Comparison of ENCODE assay signal across 23 mouse cellular contexts in the genomic region with DNA sequence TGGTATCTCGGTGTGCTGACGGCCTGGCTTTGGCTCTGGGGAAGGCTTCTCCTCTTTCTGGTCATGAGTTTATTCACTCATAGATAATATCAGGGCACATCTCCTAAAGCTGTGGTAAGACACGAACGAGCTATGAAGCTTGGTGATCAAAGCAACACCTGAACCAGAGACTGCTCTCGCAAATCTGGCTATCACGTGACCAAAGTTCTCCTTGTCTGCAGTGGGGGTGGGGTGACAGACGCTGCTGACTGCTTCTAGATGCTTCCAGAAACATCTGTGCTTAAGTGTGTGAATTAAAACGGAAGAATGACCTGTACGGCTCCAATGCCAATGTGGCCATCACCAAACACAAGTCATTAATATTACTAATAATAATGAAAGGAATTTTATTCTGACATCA. TPM values are rescaled to one million over a fixed set of nuclear protein-coding genes. Genes with fewer than 3 reads are reported as not detected.
DNase-seq lines count a peak whose midpoint lies in the region; ATAC-seq and TF ChIP-seq lines count a peak whose summit lies in the region.
"Had no signal": no experiment of that assay in that cellular context is flagged by ENCODE, and none has a peak within 500 bp of the region (broad histone marks: within the 10 kb centered on the region; RNA-seq: fewer than 3 reads in every experiment).

No protein-coding gene starts in this region.

- H3K4me2 ChIP-seq in liver, embryonic 12.5 days, result no peak overlapping the region
- H3K4me2 ChIP-seq: embryonic facial prominence, embryonic 13.5 days; forebrain, embryonic 12.5 days; hindbrain, embryonic 13.5 days had no signal

- H3K27ac ChIP-seq in thymus, adult 2 months (ENCODE audit: control insufficient read depth, insufficient read depth, low read length), result no peak overlapping the region
- no peak overlapping the region for H3K27ac ChIP-seq in liver, embryonic 12.5 days
- H3K27ac ChIP-seq: forebrain, embryonic 12.5 days; heart, embryonic 10.5 days; hindbrain, embryonic 13.5 days had no signal

- 16% methylated on average over 9 of the region's 9 CpGs for WGBS in thymus, adult 2 months
- 45% methylated on average over 9 of the region's 9 CpGs for WGBS in liver, embryonic 12.5 days (ENCODE audit: insufficient replicate concordance)

- TF ChIP-seq CTCF in thymus, adult 2 months (IDR thresholded peaks at IDR 0.05; ENCODE audit: borderline replicate concordance, control insufficient read depth, extremely low read depth, insufficient read depth, low read length, poor library complexity), result no peak

- H3K36me3 ChIP-seq in thymus, adult 2 months (ENCODE audit: control insufficient read depth, insufficient read depth, low read length), result no peaks in the 10 kb centered on the region
- no peaks in the 10 kb centered on the region for H3K36me3 ChIP-seq in liver, embryonic 12.5 days
- H3K36me3 ChIP-seq: forebrain, embryonic 12.5 days; G1E; heart, embryonic 10.5 days; hindbrain, embryonic 13.5 days had no signal

- TF ChIP-seq POLR2A in thymus, adult 2 months (IDR thresholded peaks at IDR 0.05; ENCODE audit: control insufficient read depth, extremely low read depth, insufficient read depth, low read length, poor library complexity), result no peak

- ATAC-seq in CD4-positive, CD25-positive, alpha-beta regulatory T cell, adult 4 months, result no peak
- ATAC-seq in liver, embryonic 12.5 days, result no peak
- ATAC-seq: forebrain, embryonic 16.5 days had no signal

- no peaks in the 10 kb centered on the region; the same call in 1 of the 2 replicates for H3K27me3 ChIP-seq in thymus, adult 2 months (ENCODE audit: control insufficient read depth, insufficient read depth, low read length)
- H3K27me3 ChIP-seq in liver, embryonic 12.5 days (replicated peaks), result peaks cover 25% of the 10 kb centered on the region
- H3K27me3 ChIP-seq: embryonic facial prominence, embryonic 13.5 days; forebrain, embryonic 12.5 days had no signal

- no peak overlapping the region for H3K9ac ChIP-seq in liver, embryonic 12.5 days
- H3K9ac ChIP-seq: embryonic facial prominence, embryonic 13.5 days; forebrain, embryonic 12.5 days; hindbrain, embryonic 13.5 days had no signal

- DNase-seq in CD4-positive, CD25-positive, alpha-beta regulatory T cell, adult 2 months (ENCODE audit: low read depth, low spot score), result peak; percentile 28
- peak; percentile 35 for DNase-seq in CD4-positive helper T cell, adult 2 months (ENCODE audit: low read depth, low spot score)
- DNase-seq in thymus, adult 2 months, result peak; percentile 51
- DNase-seq in thymus, postnatal 25 days, result peak; percentile 51
- no peak for DNase-seq in spleen, postnatal 10 days (ENCODE audit: low spot score in 2 of 2)
- DNase-seq in cerebellum, postnatal 36 days, result no peak
- DNase-seq: adrenal gland, adult 8-10 months; adrenal gland, postnatal 36 days; B cell, adult 2 months; cerebellum, adult 11 months; cerebellum, adult 8-10 months; cerebellum, postnatal 14 days; gastrocnemius, postnatal 10 days; heart, adult 18-20 months; heart, postnatal 14 days had no signal

- no peaks in the 10 kb centered on the region for H3K9me3 ChIP-seq in liver, embryonic 12.5 days (replicated peaks)
- H3K9me3 ChIP-seq: embryonic facial prominence, embryonic 13.5 days; forebrain, embryonic 12.5 days; G1E; heart, embryonic 10.5 days; hindbrain, embryonic 13.5 days had no signal

- H3K4me1 ChIP-seq in thymus, adult 2 months (replicated peaks; ENCODE audit: control insufficient read depth, insufficient read depth, low read length), result peaks cover 17% of the 10 kb centered on the region; the same call in 1 of the 2 replicates
- H3K4me1 ChIP-seq in liver, embryonic 12.5 days, result no peaks in the 10 kb centered on the region

- H3K4me3 ChIP-seq in thymus, adult 2 months (ENCODE audit: control insufficient read depth, insufficient read depth, low read length), result no peak overlapping the region
- H3K4me3 ChIP-seq in liver, embryonic 12.5 days, result no peak overlapping the region
- H3K4me3 ChIP-seq: embryonic facial prominence, embryonic 13.5 days; forebrain, embryonic 12.5 days; heart, embryonic 10.5 days; hindbrain, embryonic 13.5 days had no signal

RNA-seq across cellular contexts. Expression of a gene that starts 6.1 kb away (rescaled TPM):
- polyA plus RNA-seq in CD4-positive, CD25-positive, alpha-beta regulatory T cell, adult 4 months (2017; shearing (Covaris generic)), result not detected
- polyA plus RNA-seq in thymus, adult 2 months (2012; rRNA removed), result 0.75 and 1.00 TPM in 2 replicates
- 0.72 and 1.1 TPM in 2 replicates for polyA plus RNA-seq in liver, embryonic 12.5 days (2016; fragmentation: Nextera tagmentation; extraction: Ambion mirVana)
- polyA plus RNA-seq: G1E had no signal

RNA-seq across cellular contexts. Expression of a gene that starts 16.6 kb away (rescaled TPM):
- polyA plus RNA-seq in CD4-positive, CD25-positive, alpha-beta regulatory T cell, adult 4 months (2017; shearing (Covaris generic)), result 1 to 10 TPM; 4.1 to 4.7 TPM
- polyA plus RNA-seq in thymus, adult 2 months (2012; rRNA removed), result 32.2 and 34.8 TPM in 2 replicates
- polyA plus RNA-seq in liver, embryonic 12.5 days (2016; fragmentation: Nextera tagmentation; extraction: Ambion mirVana), result 19.0 and 19.4 TPM in 2 replicates

RNA-seq across cellular contexts. Expression of a gene that starts 36.7 kb away (rescaled TPM):
- under 1 TPM in 1 of 2 experiments, not detected in 1; 0.32 TPM for polyA plus RNA-seq in CD4-positive, CD25-positive, alpha-beta regulatory T cell, adult 4 months (2017; shearing (Covaris generic))
- 2.1 and 2.2 TPM in 2 replicates for polyA plus RNA-seq in thymus, adult 2 months (2012; rRNA removed)
- 3.6 and 3.8 TPM in 2 replicates for polyA plus RNA-seq in liver, embryonic 12.5 days (2016; fragmentation: Nextera tagmentation; extraction: Ambion mirVana)
- polyA plus RNA-seq: G1E had no signal

Comparison
In these comparisons a context has a peak if more than half of its experiments do, and no peak if none do; other contexts are left out.
1. DNase-seq: peak in CD4-positive, CD25-positive, alpha-beta regulatory T cell, adult 2 months (single experiment), CD4-positive helper T cell, adult 2 months (single experiment), thymus, adult 2 months (single experiment) and thymus, postnatal 25 days (single experiment); none in spleen, postnatal 10 days (0 of 2) and cerebellum, postnatal 36 days (0 of 2).